Comparison of ENCODE assay signal across 8 mouse cellular contexts in genomic region chr2:118491281-118491731, GRCm38 (mm10). TPM values are rescaled to one million over a fixed set of nuclear protein-coding genes. Genes with fewer than 3 reads are reported as not detected.
DNase-seq lines count a peak whose midpoint lies in the region; ATAC-seq lines count a peak whose summit lies in the region.

No protein-coding gene starts in this region.

- H3K36me3 ChIP-seq in hindbrain, embryonic 13.5 days, result no peaks in the 10 kb centered on the region
- H3K36me3 ChIP-seq in hindbrain, embryonic 14.5 days (replicated peaks; ENCODE audit: control insufficient read depth, insufficient read depth), result no peaks in the 10 kb centered on the region
- no peaks in the 10 kb centered on the region for H3K36me3 ChIP-seq in liver, embryonic 16.5 days (ENCODE audit: control insufficient read depth, insufficient read depth)
- H3K36me3 ChIP-seq in forebrain, embryonic 16.5 days (ENCODE audit: control insufficient read depth, insufficient read depth), result no peaks in the 10 kb centered on the region
- H3K36me3 ChIP-seq in midbrain, embryonic 16.5 days (ENCODE audit: control insufficient read depth, insufficient read depth, low read length), result no peaks in the 10 kb centered on the region

- no peaks in the 10 kb centered on the region for H3K9me3 ChIP-seq in hindbrain, embryonic 13.5 days
- H3K9me3 ChIP-seq in hindbrain, embryonic 14.5 days (ENCODE audit: control insufficient read depth, low read length), result no peaks in the 10 kb centered on the region
- no peaks in the 10 kb centered on the region for H3K9me3 ChIP-seq in liver, embryonic 16.5 days (replicated peaks; ENCODE audit: control insufficient read depth, low read length)
- no peaks in the 10 kb centered on the region for H3K9me3 ChIP-seq in forebrain, embryonic 16.5 days (ENCODE audit: control insufficient read depth, low read length)
- no peaks in the 10 kb centered on the region for H3K9me3 ChIP-seq in midbrain, embryonic 16.5 days (replicated peaks; ENCODE audit: control insufficient read depth, low read length, poor library complexity, severe bottlenecking)

- H3K27me3 ChIP-seq in hindbrain, embryonic 13.5 days, result no peaks in the 10 kb centered on the region; the same call in 1 of the 2 replicates
- H3K27me3 ChIP-seq in hindbrain, embryonic 14.5 days (ENCODE audit: control insufficient read depth, insufficient read depth, low read length), result no peaks in the 10 kb centered on the region
- no peaks in the 10 kb centered on the region for H3K27me3 ChIP-seq in liver, embryonic 16.5 days (ENCODE audit: control insufficient read depth, insufficient read depth, low read depth, low read length)
- no peaks in the 10 kb centered on the region for H3K27me3 ChIP-seq in forebrain, embryonic 16.5 days (replicated peaks; ENCODE audit: control insufficient read depth, insufficient read depth, low read length)
- no peaks in the 10 kb centered on the region for H3K27me3 ChIP-seq in midbrain, embryonic 16.5 days (ENCODE audit: control insufficient read depth, insufficient read depth, low read depth, low read length)

- H3K4me2 ChIP-seq in hindbrain, embryonic 13.5 days, result no peak overlapping the region
- no peak overlapping the region for H3K4me2 ChIP-seq in hindbrain, embryonic 14.5 days (replicated peaks)
- no peak overlapping the region for H3K4me2 ChIP-seq in liver, embryonic 16.5 days (ENCODE audit: low read depth, low read length)
- no peak overlapping the region for H3K4me2 ChIP-seq in forebrain, embryonic 16.5 days (ENCODE audit: low read length)
- H3K4me2 ChIP-seq in midbrain, embryonic 16.5 days (ENCODE audit: low read length), result no peak overlapping the region

- ATAC-seq in hindbrain, embryonic 13.5 days (ENCODE audit: low FRiP score), result no peak
- no peak for ATAC-seq in hindbrain, embryonic 14.5 days (ENCODE audit: low FRiP score)
- peak; percentile 62 for ATAC-seq in activated CD4-positive, CD25-positive, alpha-beta regulatory T cell, adult 4 months
- ATAC-seq in hematopoietic stem cell, adult 5-6 weeks (replicated peaks in 1 of 2; ENCODE audit: insufficient read depth in 1 of 2, low FRiP score in 2 of 2, low TSS enrichment in 1 of 2, low read depth in 1 of 2, poor library complexity in 2 of 2, severe bottlenecking in 2 of 2), result peak; percentile 53 to 63
- ATAC-seq in liver, embryonic 16.5 days (ENCODE audit: low read depth), result peak; percentile 37; the same call in 1 of the 2 replicates
- ATAC-seq in forebrain, embryonic 16.5 days, result no peak
- no peak for ATAC-seq in midbrain, embryonic 16.5 days

- H3K27ac ChIP-seq in hindbrain, embryonic 13.5 days, result 0 out of 2 replicates have a peak overlapping the region, but pooled peaks have one; percentile 18
- H3K27ac ChIP-seq in hindbrain, embryonic 14.5 days, result no peak overlapping the region
- H3K27ac ChIP-seq in liver, embryonic 16.5 days (ENCODE audit: low read length), result 0 out of 2 replicates have a peak overlapping the region, but pooled peaks have one; percentile 15
- no peak overlapping the region for H3K27ac ChIP-seq in forebrain, embryonic 16.5 days (ENCODE audit: low read length)
- H3K27ac ChIP-seq in midbrain, embryonic 16.5 days (ENCODE audit: low read length), result no peak overlapping the region

- no peak overlapping the region for H3K9ac ChIP-seq in hindbrain, embryonic 13.5 days
- no peak overlapping the region for H3K9ac ChIP-seq in hindbrain, embryonic 14.5 days
- H3K9ac ChIP-seq in liver, embryonic 16.5 days (ENCODE audit: low read depth, low read length), result no peak overlapping the region
- H3K9ac ChIP-seq in forebrain, embryonic 16.5 days (replicated peaks; ENCODE audit: low read depth, low read length), result no peak overlapping the region
- H3K9ac ChIP-seq in midbrain, embryonic 16.5 days (ENCODE audit: low read depth, low read length), result no peak overlapping the region

- H3K4me3 ChIP-seq in hindbrain, embryonic 13.5 days, result no peak overlapping the region
- H3K4me3 ChIP-seq in hindbrain, embryonic 14.5 days (replicated peaks; ENCODE audit: low read length), result no peak overlapping the region
- H3K4me3 ChIP-seq in liver, embryonic 16.5 days (ENCODE audit: low read depth, low read length), result no peak overlapping the region
- H3K4me3 ChIP-seq in forebrain, embryonic 16.5 days (replicated peaks; ENCODE audit: low read length), result no peak overlapping the region
- H3K4me3 ChIP-seq in midbrain, embryonic 16.5 days (ENCODE audit: low read depth, low read length), result no peak overlapping the region

- DNase-seq in hindbrain, embryonic 14.5 days (ENCODE audit: low spot score), result no peak
- DNase-seq in thymus, adult 18-20 months, result peak; percentile 71 to 87

- 62% methylated on average over 5 of the region's 5 CpGs for WGBS in hindbrain, embryonic 13.5 days
- WGBS in hindbrain, embryonic 14.5 days, result 61% methylated on average over 5 of the region's 5 CpGs
- 6% methylated on average over 5 of the region's 5 CpGs for WGBS in liver, embryonic 16.5 days (ENCODE audit: insufficient replicate concordance)
- WGBS in forebrain, embryonic 16.5 days, result 60% methylated on average over 5 of the region's 5 CpGs
- WGBS in midbrain, embryonic 16.5 days, result 68% methylated on average over 5 of the region's 5 CpGs

- peaks cover 12% of the 10 kb centered on the region; the same call in 1 of the 2 replicates for H3K4me1 ChIP-seq in hindbrain, embryonic 13.5 days (replicated peaks)
- H3K4me1 ChIP-seq in hindbrain, embryonic 14.5 days (replicated peaks; ENCODE audit: control insufficient read depth, insufficient read depth, low read length), result no peaks in the 10 kb centered on the region; the same call in 1 of the 2 replicates
- H3K4me1 ChIP-seq in liver, embryonic 16.5 days (ENCODE audit: control insufficient read depth, low read depth, low read length), result peaks cover 19% of the 10 kb centered on the region
- H3K4me1 ChIP-seq in forebrain, embryonic 16.5 days (replicated peaks; ENCODE audit: control insufficient read depth, insufficient read depth, low read length), result peaks cover 4% of the 10 kb centered on the region; the same call in 1 of the 2 replicates
- H3K4me1 ChIP-seq in midbrain, embryonic 16.5 days (ENCODE audit: control insufficient read depth, insufficient read depth, low read length), result no peaks in the 10 kb centered on the region

RNA-seq across cellular contexts. Expression of gene Srp14, which starts 11.8 kb away (rescaled TPM):
- polyA plus RNA-seq in hindbrain, embryonic 13.5 days (2015; fragmentation: Nextera tagmentation; extraction: Ambion mirVana), result 362 and 376 TPM in 2 replicates
- polyA plus RNA-seq in hindbrain, embryonic 14.5 days (2014; fragmentation: Nextera tagmentation; extraction: Ambion mirVana), result 298 and 339 TPM in 2 replicates
- 100 to 1,000 TPM; 294 to 327 TPM for polyA plus RNA-seq in activated CD4-positive, CD25-positive, alpha-beta regulatory T cell, adult 4 months (2017; shearing (Covaris generic))
- 206 and 209 TPM in 2 replicates for total RNA-seq in hematopoietic stem cell, adult 5-6 weeks (2017)
- polyA plus RNA-seq in liver, embryonic 16.5 days (2015; fragmentation: Nextera tagmentation; extraction: Ambion mirVana), result 85.3 and 92.3 TPM in 2 replicates
- polyA plus RNA-seq in forebrain, embryonic 16.5 days (2015; fragmentation: Nextera tagmentation; extraction: Ambion mirVana), result 316 and 322 TPM in 2 replicates
- 306 and 312 TPM in 2 replicates for polyA plus RNA-seq in midbrain, embryonic 16.5 days (2015; fragmentation: Nextera tagmentation; extraction: Ambion mirVana)

RNA-seq across cellular contexts. Expression of gene Bmf, which starts 58.2 kb away (rescaled TPM):
- 4.7 and 5.3 TPM in 2 replicates for polyA plus RNA-seq in hindbrain, embryonic 13.5 days (2015; fragmentation: Nextera tagmentation; extraction: Ambion mirVana)
- 3.3 and 3.8 TPM in 2 replicates for polyA plus RNA-seq in hindbrain, embryonic 14.5 days (2014; fragmentation: Nextera tagmentation; extraction: Ambion mirVana)
- polyA plus RNA-seq in activated CD4-positive, CD25-positive, alpha-beta regulatory T cell, adult 4 months (2017; shearing (Covaris generic)), result under 1 TPM; 0.18 to 0.19 TPM
- total RNA-seq in hematopoietic stem cell, adult 5-6 weeks (2017), result 1.9 and 2.6 TPM in 2 replicates
- polyA plus RNA-seq in liver, embryonic 16.5 days (2015; fragmentation: Nextera tagmentation; extraction: Ambion mirVana), result 0.59 and 0.62 TPM in 2 replicates
- 1.3 and 1.5 TPM in 2 replicates for polyA plus RNA-seq in forebrain, embryonic 16.5 days (2015; fragmentation: Nextera tagmentation; extraction: Ambion mirVana)
- 1.2 and 2.0 TPM in 2 replicates for polyA plus RNA-seq in midbrain, embryonic 16.5 days (2015; fragmentation: Nextera tagmentation; extraction: Ambion mirVana)

Comparison
In these comparisons a context has a peak if more than half of its experiments do, and no peak if none do; other contexts are left out.
1. H3K27ac ChIP-seq: peak in hindbrain, embryonic 13.5 days (single experiment) and liver, embryonic 16.5 days (single experiment); none in hindbrain, embryonic 14.5 days (single experiment), forebrain, embryonic 16.5 days (single experiment) and midbrain, embryonic 16.5 days (single experiment).
2. ATAC-seq: peak in activated CD4-positive, CD25-positive, alpha-beta regulatory T cell, adult 4 months (single experiment), hematopoietic stem cell, adult 5-6 weeks (2 of 2) and liver, embryonic 16.5 days (single experiment); none in hindbrain, embryonic 13.5 days (single experiment), hindbrain, embryonic 14.5 days (single experiment), forebrain, embryonic 16.5 days (single experiment) and midbrain, embryonic 16.5 days (single experiment).